Mouse (Mus musculus): ENCODE measurements around the gene Trir. TPM values are rescaled to one million over a fixed set of nuclear protein-coding genes. Genes with fewer than 3 reads are reported as not detected.

Gene Trir
- polyA plus RNA-seq, 2 experiments from 2014 or later, result 15.5 to 28.1 TPM

DNA sequence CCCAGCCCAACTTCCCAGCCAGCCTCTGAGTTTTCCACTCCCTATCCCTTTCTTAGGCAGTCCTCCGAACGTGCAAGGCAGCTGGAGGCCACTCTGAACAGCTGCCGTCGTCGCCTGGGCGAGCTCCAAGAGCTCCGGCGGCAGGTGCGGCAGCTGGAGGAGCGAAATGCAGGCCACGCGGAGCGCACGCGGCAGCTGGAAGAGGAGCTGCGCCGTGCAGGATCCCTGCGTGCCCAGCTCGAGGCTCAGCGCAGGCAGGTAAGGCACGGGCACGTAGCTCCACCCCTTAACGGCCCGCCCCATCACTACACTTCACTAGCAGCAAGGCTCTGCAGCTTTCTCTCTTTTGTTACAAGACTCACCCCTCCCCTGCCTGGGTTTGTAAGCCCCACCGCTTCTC is 30.9 kb upstream of the Trir start:
- ATAC-seq, result no peak

DNA sequence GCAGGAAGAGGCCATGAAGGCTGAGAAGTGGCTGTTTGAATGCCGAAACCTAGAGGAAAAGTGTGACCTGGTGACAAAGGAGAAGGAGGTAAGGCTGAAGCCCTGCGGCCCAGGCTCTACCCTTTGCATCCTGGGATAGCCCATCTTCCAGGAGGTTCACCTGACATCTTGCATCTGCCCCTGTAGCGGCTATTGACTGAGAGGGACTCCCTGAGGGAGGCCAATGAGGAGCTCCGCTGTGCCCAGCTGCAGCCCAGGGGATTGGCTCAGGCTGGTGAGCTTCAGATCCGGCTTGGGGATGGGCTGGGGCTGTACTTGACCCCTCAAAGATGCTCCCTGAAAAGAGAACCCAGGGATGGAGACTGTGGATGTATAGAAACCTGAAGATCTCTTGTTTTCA is 29.6 kb upstream of the Trir start:
- no peak for ATAC-seq

DNA sequence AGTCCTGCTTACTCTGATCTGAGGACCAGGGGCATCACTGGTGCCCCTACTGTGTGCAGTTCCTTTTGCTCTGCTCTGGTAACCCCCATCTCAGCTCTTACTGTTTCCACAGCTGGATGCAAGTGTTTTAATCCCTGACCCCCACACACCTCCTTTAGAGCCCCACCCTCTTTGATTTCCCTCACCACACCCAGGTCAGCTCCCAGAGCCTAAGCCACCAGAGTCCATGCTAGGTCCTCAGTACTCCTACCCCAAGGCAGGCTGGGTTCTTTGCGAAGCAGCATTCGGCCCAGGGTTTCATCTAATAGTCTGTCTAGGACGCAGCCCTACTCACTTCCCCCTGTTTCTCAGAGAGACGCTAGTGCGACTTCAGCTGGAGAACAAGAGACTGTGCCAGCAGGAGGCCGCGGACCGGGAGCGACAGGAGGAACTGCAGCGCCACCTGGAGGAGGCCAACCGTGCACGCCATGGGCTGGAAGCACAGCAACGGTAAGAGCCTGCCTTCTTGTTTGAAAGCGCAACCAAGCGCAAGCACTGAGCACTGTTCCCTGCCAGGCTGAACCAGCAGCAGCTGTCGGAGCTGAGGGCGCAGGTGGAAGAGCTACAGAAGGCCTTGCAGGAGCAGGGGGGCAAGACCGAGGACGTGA is 28.9 kb upstream of the Trir start:
- ATAC-seq, result peak; percentile 95

DNA sequence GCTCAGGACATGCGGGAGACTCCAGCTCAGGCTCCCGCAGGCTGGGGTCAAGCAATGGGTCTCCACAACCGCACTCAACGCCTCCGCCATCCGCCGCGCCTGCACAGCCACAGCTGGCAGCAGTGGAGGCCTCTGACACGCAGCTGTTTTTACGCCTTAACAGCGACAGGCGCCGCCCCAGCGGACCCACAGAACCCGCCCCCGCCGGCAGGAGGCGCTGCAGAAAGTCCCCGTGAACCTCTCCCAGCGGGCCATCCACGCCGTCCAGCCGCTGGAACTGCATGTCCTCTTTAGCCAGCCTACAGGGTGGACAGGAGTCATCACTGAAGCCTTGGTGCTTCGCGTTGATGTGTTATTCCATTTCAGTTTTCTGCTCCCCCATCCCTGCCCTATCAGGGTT is 18.9 kb upstream of the Trir start:
- no peak for ATAC-seq

DNA sequence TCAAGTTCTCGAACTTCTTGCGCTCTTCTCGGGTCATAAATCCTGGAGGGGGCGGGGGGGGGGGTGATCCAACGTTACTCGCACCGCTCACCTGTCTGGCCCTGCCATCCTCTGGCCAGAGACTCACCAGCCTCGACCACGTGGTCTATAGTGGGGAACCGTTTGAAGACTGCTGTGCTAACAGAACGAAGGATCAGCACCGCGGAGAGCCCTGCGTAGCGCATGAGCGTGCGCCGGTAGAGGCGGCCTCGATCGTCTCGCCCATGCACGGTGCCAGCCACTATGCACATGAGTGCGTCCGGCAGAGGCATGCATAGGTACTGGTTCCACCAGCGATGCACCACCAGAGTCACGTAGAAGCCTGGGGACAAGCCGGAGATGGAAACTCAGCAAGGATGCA is 15.4 kb upstream of the Trir start:
- ATAC-seq, result no peak

DNA sequence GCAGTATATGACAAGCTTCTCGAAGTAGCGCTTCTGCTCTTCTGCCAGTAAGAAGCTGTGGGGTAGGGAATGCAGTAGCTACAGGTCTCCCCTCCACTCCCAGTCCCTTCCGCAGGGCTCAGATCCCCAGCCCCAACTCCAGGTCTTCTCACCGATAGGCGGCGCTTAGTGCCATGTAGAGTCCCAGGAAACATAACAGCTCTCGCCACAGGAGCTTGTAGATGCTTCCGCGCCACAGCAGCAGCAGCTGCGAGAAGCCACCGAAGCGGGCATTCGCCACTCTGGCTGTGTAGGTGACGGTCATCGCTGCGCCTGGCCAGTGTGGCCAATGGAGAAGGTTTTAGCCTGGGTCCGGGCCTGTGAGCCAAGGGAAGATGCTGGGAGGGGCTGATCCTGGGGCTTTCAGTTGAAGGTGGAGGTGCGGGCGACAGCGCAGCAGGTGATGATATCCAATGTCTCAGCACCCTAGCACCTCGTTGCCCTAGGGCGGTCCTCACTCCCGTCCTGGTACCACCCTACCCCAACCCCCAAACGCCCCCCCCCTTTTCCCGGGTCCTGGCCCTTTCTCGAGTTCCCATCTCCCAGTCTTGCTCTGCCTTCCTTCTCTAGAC is 13.3 kb upstream of the Trir start:
- ATAC-seq, result peak; percentile 95

DNA sequence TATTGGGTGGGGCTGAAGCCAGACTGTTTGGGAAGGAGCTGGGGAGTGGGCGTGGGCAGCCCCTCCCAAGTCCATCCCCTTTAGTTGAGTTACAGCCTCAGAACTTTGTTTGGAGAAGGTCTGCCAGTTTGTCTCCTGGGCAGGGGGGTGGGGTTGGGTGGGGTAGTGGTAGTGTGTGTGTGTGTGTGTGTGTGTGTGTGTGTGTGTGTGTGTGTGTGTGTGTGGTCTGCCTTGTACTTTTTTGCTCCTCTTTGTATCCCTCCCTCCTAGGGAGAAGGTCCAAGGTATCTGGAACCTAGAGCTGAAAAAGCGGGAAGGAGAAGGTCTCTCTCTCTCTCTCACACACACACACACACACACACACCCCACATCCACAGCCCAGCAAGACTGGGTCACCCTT is 12.2 kb upstream of the Trir start, which contains the start of gene Best2:
Gene Best2, minus strand, starts transcription at position 101 of the 400 bp plus-strand sequence.
- no peak for ATAC-seq

DNA sequence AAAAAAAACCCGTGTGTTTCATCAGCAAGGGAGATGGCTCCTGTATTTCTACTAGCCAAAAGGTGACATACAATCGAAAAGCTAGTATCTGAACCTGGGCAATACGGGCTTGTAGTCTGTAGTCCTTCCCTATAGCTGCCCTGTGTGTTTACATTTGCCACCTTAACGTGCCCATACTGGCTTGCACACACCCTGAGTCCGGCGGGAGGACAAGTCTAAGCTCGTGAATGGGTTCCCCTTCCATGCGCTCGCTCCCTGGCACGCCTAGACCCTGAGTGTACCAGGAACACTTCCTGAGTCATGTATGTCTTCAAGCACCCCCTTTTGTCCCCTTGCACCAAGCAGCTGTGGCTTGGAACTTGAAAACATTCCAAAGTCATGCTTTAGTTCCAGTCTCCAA is 9.9 kb upstream of the Trir start:
- no peak for ATAC-seq

DNA sequence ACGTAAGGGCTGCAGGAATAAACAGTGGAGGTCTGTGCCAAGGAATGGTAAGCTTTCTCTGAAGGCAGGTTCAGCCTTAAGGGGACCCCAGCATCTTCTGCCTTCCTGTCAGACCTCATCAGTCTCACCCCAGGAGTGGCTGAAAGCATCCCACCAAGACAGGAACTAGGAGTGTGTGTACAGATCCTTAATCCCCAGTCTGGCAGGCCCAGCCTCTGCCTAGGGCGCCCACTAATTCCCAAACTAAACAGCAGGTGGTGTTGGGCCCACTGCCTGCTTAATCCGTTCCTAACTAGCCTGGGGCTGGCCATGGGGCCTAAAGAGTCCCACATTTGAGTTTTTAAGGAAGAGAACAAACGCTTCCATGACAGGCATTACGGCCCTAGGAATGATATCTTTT is 9.4 kb upstream of the Trir start:
- no peak for ATAC-seq

DNA sequence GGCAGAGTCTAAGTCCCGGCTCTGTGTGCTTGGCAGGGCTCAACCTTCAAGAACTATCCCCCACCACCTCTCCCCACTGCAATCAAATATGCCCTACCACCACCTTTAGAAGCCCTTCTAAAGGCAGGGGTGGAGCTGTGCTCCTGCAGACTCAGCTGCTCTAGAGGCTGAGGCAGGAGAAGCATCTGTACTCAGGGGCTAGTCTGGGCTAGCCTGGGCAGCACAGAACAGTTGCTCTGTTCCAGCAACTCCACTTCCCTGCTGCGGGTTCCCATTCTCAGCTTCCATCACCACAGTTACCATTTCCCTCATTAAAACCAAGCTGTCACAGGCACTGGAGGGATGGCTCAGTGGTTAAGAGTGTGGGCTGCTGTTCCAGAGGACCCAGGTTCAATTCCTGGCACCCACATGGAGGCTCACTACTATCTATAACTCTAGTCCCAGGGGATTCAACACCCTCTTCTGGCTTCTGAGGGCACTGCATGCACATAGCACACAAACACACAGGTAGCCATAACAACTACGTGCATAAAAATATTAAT is 5.0 kb upstream of the Trir start:
- no peak for ATAC-seq

DNA sequence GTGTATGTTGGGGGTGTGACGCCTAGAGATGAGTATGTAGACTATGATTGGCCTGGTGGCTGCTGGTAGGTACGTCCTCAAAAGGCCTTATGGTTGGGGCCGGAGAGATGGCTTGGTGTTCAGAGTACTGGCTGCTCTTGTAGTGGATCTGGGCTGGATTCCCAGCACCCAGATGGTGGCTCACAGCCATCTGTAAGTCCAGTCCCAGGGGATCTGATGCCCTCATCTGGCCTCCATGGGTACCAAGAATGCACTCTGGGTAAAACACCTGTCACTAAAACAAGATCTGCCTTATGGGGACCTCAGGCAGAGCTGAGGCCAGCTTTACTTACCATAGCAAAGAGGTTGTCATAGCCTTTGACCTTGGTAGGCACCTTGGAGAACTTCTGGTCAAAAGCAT is 2.8 kb upstream of the Trir start:
- ATAC-seq, result no peak

DNA sequence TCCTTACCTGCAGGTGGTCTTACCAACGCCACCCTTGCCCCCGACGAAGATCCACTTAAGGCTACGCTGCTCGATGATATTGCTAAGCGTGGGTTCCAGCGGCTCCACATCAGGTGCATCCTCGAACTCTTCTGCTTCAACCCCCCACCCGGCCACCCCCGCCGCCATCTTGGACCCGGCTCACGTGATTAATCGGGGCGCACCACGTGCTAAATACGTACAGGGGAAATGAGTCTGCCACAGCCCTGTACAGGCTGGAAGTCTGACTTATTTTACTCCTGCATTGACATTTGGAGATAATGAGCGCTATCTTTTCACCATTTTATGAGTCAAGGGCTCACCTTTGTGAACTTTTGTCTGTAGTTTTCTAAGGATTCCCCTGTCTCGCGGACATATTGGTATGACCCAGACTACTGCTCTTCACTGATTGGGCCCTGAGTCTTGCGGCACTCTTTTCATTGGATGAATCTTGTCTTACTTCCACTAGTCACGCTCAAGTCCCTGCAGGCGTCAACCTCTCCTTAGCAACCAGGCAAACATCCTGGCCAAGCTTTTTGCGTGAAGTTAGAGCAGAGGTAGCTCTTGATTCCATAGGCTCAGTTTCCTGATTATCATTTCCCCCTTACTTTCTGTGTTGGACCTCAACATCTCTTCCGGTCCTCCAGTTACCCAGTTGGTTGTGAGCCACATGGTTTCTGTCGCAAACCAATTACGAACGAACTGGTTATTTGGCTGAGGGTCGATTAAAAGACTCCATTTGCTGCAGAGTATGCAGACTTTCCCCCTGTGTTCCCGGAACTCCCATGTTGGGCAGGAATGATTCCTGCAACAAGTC is 1.3 kb upstream of the Trir start, which contains the start of gene Asna1:
Gene Asna1, minus strand, starts transcription at position 184 of the 835 bp plus-strand sequence.
- ATAC-seq, result peak; percentile 95

DNA sequence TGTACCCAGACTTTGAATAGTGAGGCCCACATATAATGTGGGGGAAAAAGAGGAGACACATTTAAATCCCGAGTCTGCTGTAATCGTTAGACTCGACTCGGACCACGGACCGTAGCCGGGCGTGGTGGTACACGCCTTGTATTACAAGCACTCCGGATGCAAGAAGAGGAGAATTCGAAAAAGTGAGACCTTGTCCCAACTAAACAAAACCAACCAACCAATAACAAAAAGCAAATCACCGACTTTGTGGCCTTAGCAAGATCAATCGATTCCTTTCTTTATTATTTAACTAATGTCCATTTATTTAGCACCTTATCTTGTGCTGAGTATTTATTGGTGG is 863 bp downstream of the Trir start:
- no peak for ATAC-seq

DNA sequence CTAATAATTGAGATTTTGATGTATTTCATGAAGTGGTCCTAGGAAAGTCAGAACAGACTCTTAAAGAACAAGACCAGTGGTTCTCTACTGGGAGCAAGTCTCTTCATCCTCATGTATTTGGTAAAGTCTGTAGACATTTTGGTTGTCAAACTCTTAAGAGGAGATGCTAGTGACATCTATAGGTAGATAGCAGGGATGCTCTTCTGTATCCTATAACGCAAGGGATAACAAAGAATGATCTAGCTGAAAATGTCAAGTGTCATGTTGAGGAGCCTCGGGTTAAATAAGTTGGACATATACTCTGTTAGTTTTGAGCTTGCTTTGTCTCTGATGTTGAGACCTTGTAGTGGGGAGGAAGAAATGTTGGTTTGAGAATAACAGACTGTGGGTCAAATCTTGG is 1.3 kb downstream of the Trir start:
- ATAC-seq, result no peak

DNA sequence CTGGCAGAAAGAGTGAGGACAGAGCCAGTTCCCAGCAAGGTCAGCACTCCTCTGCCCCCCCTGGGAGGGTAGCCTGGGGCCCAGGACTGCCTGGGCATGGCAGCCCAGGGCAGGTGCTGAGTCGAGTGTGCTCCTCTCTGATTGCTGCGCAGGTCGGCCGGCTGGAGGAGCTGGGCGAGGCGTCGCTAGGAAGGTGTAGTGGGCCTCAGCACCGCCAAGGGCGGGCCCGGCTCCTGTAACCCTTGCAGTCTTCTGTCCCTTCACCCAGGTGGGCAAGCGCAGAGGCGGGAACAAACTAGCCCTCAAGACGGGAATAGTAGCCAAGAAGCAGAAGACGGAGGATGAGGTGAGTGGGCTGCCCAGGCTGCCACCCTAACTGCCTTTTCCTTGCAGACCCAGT is 2.6 kb downstream of the Trir start:
- ATAC-seq, result no peak

DNA sequence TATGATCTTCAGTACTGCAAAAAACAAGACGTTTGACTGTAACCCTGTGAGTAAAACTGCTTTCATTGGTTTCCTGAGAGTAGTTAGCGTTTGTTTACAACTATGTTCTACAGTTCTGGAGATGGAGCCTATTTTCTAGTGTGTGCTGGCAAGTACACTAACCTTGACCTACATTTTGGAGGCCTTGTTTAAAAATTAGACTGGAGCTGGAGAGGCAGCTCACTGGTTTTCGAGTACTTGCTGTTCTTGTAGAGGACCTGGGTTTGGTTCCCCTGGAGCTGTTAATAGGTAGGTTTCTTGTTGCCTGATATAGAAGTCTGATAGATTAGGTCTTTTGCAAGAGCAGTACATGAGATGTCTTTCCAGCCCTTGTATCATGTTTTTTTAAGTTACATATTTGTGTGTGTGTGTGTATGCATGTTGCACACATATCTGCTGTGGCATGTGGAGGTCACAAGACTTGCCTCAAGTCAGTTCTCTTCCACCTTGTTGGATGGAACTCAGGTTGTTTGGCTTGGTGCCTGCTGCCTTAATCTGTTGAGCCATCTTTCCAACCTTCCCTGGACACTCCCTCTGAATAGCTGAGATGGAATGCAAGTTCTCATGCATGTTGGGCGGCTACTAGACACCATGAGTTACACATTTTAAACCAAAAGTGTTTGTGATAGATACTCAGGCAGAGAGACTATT is 6.1 kb downstream of the Trir start:
- ATAC-seq, result no peak

DNA sequence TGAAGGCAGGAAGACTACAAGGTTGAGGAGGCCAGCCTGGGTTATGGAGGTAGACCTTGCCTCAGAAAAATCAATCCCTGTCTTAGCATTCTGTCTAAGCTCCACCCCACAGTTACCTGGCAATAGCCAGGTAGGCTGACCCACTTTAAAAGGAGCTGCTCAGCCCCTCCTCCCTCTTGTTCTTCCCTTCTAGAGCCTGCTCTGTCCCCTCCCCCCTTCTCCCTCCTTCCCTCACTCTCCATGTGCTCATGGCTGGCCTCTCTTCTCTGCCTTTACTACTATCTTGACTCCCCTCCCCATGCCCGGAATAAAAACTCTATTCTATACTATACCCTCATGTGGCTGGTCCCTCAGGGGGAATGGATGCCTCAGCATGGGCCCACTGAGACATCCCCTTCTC is 7.2 kb downstream of the Trir start:
- no peak for ATAC-seq

DNA sequence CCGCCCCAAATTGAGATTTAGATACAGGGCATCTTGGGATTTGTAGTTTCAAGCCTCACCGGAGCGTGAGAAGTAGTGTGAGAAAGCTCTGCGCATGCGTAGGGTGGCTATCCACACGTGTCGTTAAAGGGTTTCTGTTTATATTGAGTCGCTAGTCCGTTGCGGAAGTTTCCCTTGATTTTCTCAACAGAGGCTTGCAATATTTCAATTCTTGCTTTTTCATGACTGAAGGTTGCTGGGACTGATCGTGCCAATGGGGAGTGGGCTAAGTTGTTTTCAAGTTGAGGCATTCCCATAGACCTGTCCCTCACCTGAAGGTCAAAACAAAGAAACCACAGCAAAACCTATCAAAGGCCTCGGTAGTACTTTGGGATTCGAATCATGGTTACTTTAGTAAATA is 8.1 kb downstream of the Trir start:
- peak; percentile 48 for ATAC-seq

DNA sequence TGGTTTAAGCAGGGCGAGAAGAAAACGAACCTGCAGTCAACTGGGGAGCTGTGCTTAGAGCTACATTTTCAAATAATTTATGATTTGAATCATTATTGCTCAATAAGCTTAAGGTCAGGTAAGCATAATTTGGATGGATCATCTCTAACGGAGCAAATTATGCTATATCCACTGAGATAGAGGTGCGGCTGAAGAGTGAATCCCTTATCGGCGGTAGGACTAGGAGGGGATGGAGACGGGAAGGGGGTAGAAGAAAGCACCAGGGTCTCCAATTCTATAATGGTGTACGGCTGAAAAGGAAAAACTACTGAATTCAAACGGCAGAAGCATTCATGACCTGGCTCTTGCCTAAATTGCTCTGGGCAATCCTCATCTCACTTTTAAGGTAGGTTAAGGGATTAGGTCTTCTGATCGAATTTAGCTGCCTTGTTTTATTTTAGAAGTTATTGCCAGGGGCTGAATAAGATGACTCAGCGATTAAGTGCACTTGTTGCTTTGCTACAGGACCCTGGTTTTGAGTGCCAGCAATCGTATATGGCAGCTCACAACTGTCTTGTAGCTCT is 8.6 kb downstream of the Trir start:
- no peak for ATAC-seq

DNA sequence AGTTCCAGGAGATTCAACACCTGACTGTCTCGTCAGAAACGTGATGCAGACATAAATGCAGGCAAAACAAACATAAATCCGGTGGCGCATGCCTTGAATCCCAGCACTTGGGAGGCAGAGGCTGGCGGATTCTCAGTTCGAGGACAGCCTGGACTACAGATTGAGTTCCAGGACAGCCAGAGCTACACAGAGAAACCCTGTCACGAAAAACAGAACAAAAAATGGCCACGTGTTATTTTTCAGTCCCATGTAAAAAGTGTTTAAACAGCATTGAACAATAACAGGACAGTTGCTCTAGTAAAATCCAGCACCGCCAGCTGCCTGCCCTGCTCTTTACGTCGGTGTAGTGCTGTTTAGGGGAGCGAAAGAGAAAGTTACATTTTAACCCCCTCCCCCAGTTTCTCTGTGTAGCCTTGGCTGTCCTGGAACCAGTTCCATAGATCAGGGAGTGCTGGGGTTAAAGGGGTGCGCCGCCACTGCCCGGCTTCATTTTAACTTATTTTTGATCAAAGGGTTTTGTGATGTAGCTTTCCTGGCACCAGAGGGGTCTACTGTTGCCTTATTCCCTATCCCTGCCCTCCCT is 9.2 kb downstream of the Trir start:
- ATAC-seq, result no peak

DNA sequence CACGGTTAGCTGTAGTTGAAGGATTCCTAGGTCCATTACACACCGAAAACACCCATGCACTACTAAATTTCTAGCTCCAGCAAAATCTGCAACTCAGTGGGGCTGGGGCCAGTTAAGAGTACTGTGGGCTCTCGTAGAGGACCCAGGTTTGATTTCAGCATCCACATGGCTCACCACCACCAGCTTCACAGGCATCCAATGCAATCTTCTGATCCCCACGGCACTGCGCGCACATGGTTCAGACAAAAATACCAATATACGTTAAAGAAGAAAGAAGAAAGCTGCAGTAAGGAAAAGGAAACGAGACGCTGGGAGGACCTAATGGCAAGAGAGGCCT is 9.7 kb downstream of the Trir start:
- peak; percentile 20 for ATAC-seq

DNA sequence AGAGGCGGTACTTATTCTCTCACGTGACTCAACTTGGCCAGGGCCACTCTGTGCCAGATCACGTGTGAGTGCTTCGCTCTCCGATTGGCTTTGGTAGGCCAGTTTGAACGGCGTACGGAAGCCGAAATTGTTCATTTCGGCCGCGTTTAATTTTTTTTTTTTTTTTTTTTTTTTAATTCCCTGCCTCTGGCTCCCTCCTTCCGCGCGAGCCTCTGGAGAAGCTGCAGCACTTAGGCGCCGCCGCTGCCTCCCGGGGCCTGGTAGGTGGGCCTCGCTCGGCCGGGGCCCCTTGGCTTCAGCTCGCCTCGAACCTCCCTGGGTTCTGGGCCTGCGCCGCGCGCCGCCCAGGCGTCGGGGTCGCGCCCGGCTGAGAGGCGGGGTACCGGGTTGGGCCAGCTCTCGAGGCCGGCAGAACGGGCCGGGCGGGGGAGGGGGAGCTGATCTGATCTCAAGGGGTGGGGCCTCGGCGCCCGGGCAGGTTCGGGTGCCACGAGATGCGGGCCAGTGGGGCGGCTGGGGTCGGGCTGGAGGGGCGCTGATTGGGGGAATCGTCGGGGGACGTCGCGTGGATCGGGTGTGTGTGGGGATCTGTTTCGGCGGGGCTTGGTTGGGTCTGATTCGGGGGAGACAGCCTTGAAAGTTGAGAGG is 10.2 kb downstream of the Trir start, which contains the start of gene Tnpo2:
Gene Tnpo2, plus strand, starts transcription at position 198 of the 648 bp plus-strand sequence.
- peak; percentile 91 for ATAC-seq

Data from CD4-positive, CD25-positive, alpha-beta regulatory T cell, adult 4 months (primary cell).